Mouse (Mus musculus) cerebellum, postnatal 36 days (tissue): Measurements from ENCODE around the gene Glis3.

Experiments used
- DNase-seq, 2 experiments: peaks; one replicate each; pipeline ENCODE4 v3.0.0; 2021 to 2022; ENCODE audit warnings: mixed read lengths in 2 of 2

The Glis3 gene

DNA sequence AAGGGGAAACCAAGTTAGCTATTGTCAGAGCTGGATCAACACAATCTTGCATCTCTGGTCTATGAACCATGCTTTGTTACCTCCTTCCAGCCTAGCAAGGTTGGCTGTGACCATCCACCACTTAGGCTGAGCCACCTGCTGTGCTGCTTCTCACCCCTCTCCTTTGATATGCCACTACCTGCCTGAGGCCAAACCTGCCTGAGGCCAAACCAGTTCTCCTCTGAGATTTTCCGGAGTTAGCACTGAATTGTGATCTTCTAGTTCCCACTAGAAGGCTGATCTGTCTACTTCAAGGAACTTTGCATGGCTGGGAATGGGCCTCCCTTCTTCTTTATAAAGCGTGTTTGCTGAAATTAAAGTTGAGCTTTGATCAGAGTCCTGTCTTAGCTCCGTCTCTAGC, 448.4 kb downstream of the Glis3 start:
- no peak for DNase-seq

- no peak for DNase-seq
Observed at GRCm38 (mm10) chr19:28227526-28227925, 452.4 kb downstream of the Glis3 start.

DNA sequence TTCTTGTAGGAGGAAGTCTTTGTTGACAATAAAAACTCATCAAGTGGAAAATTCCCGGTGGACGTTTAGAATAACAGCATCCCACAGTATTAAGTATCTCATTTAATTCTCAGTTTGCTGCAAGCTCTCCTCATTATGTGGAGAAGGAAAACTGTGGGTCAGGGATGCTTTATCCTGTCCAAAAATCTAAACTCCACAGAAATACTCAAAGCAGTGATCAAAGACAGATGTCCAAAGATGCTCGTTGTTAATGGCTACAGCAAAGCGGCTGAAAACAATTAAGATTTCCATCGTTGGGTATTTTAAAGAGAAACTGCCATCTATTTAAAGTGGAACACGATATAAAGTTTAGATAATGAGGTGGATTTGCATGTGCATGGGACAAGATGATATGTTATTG, 454.2 kb downstream of the Glis3 start:
- DNase-seq, result no peak

- no peak for DNase-seq
Observed at GRCm38 (mm10) chr19:28211630-28212029, 468.2 kb downstream of the Glis3 start.
